Mouse (Mus musculus) embryonic stem cell, embryonic (primary cell): ENCODE results near the gene Tamm41.

ENCODE experiments used
- CTCF ChIA-PET, 4 experiments: fragments of 300-600 bp in 2 of 4; fragments of 350-600 bp in 2 of 4; sonication (Branson Sonifier 250); formaldehyde crosslinking; loops; one replicate each; lab custom pipeline; 2022; ENCODE audit warnings: inconsistent platforms in 2 of 4; lab: Charles Lee
- POLR2A ChIA-PET, 4 experiments: fragments of 300-600 bp in 2 of 4; fragments of 350-600 bp in 2 of 4; sonication (Branson Sonifier 250); formaldehyde crosslinking; loops; one replicate each; lab custom pipeline; 2022; ENCODE audit warnings: antibody characterized with exemption in 4 of 4, inconsistent platforms in 1 of 4; lab: Charles Lee

Tamm41 gene

DNA sequence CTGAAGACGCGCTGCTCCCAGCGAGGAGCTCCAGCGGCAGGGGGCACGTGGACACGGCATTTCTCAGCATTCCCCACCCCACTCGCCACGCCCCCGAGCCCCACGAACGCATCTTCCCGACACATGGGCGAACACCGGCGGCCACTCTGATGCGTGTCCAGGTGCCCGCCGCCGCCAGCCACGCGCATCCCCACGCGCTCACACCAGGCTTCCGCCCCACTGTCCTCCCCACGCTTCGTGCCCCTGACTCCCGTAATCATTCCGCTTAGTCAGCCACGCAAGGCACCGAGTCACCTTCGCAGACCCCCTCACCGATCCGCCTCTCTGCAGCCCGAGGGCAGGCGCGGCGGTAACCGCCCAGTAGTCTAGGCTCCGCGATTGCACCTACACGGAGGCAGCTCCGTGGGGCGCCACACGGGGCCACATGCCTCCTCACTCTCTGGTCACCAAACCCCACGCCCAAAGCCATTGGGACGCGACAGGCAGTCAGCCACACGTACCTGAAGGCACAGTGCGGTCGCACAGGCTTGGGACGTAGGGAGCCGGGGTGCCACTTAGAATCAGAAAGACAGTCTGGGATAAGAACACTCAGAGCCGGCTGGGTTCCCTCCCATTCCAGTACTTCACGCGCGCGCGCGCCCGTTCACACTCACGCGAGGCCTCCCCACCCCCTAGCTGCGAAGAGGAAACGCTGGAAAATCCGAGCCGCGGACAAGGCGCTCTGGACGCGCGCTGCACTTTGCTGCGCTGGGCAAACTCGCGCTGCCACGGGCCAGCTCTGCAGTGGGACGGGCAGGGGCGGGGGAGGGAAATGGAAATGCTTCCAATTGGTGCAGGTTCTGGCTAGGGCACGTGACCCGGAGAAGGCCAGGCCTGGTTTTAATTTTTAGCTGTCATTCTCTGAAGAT is 68.2 kb downstream of the Tamm41 start, which contains the start of gene Vgll4:
Vgll4 (minus strand) TSS at position 782 of the 908 bp plus-strand sequence.
- POLR2A ChIA-PET, result interaction anchor here (0.6 to 8.8 kb wide), 75 partner anchors 10 to 839 kb away, joined by 3 to 113 read pairs (median 4); partner anchors contain the start of gene Rpl32 (in 1 of the 4)

DNA sequence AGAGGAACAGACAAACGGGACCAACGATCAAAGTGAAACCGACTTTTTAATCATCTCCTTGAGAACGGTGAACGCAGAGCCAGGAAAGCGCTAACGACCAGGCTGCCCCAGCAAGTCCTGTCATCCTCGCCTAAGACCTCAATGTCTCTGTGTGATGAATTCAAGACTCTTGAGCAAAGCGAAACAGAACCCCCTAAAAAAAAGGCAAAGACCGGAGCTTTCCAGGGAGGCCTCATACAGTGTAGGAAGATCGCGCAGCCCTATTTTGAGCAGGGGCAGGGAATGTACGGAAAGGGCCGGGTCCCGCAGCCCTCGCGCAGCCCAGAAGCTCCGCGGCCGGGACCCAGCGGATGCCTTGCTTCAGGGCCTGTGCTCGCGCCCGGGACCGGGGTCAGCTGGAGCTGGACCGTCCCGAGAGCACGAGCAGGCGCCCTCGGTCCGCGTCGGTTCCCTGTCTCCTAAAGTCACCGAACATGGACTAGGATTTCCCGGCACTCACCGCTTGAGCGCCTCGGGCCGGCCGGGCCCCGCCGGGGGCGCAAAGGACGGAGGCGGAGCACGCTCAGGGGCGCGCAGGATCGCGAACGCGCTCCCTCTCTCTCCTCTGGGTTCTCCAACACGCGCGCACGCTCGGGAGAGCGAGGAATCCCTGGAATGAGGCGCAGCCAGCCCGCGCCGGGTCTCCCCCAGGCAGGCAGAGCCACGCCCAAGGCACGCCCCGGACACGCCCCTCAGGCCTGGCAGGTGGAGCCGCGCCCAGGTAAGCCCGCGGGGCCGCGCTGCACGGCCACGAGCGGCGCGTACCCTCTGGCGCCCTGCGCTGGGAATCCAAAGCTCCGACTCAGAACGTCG is 69.1 kb downstream of the Tamm41 start:
- POLR2A ChIA-PET, result interaction anchor here (0.6 to 8.8 kb wide), 60 partner anchors 9 to 838 kb away, joined by 3 to 113 read pairs (median 4); no protein-coding TSS in a partner anchor
- CTCF ChIA-PET, result interaction anchor here (0.6 to 4.5 kb wide), 14 partner anchors 12 to 168 kb away, joined by 3 to 67 read pairs (median 4); no protein-coding TSS in a partner anchor

More for the DNA sequence above, 68.2 kb downstream of the Tamm41 start, which contains the start of gene Vgll4:
- CTCF ChIA-PET, result interaction anchor here (0.6 to 4.5 kb wide), 33 partner anchors 11 to 1513 kb away, joined by 3 to 67 read pairs (median 4); no protein-coding TSS in a partner anchor

DNA sequence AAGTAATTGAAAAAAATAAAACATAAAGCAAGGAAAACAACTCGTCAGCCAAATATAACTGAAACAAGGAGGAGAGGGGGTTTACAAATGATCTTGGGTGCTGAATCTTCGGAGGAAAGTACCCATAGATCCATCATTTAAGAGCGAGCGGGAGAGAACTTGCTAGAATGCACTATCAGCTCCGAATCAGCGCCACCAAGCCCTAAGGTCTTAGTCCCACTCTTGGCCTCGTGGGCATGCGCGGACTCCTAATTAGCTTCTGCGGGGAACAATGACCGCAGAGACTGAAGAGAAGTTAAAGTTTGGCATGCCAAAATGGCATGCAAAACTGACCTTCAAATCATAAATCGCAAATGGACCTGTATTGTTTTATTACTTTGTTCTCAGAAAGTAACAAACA is 70.1 kb downstream of the Tamm41 start:
- ChIA-PET POLR2A (interaction anchor here in 3 of 4 experiments (0.7 to 8.8 kb wide), 20 partner anchors 8 to 110 kb away, joined by 3 to 113 read pairs (median 4); no protein-coding TSS in a partner anchor), CTCF (interaction anchor here in 2 of 4 experiments (0.7 to 4.5 kb wide), 2 partner anchors 12 to 38 kb away, joined by 5 to 67 read pairs; no protein-coding TSS in a partner anchor)

DNA sequence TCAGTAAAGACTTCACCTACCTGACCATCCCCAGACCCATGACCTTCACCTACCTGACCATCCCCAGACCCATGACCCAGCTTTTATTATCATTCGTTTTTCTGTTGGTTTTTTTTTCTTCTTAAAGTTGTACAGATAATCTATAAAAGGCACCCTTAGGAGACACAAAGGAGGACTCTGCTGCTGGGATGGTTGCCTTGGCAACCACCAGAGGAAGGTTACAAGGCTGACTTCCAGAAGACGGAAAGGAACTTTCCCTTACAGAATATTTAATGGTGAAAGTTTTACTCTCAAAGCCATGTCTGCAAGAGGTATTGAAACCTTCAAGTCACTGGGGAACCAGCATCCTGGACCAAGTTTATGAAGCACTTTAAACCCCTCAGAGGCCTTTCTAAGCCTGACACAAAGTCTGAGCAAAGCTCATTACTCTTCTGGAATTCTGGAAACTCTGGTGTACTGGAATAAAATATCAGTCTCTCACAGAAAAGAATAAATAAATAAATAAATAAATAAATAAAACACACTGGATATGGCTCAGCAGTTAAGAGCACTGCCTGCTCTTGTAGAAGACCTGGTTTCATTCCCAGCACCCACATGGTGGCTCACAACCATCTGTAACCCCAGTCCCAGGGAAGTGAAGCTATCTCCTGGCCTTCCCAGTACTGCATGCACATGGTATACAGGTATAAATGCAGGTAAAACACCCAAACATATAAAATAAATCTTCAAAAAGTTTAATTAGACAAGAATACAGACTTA is 71.1 kb downstream of the Tamm41 start:
- CTCF ChIA-PET, result interaction anchor here in 2 of 4 experiments (0.7 to 4.5 kb wide), 3 partner anchors 37 to 47 kb away, joined by 3 to 67 read pairs (median 5); no protein-coding TSS in a partner anchor
- POLR2A ChIA-PET, result interaction anchor here in 2 of 4 experiments (0.7 to 8.8 kb wide), 10 partner anchors 10 to 70 kb away, joined by 3 to 113 read pairs (median 4); no protein-coding TSS in a partner anchor

DNA sequence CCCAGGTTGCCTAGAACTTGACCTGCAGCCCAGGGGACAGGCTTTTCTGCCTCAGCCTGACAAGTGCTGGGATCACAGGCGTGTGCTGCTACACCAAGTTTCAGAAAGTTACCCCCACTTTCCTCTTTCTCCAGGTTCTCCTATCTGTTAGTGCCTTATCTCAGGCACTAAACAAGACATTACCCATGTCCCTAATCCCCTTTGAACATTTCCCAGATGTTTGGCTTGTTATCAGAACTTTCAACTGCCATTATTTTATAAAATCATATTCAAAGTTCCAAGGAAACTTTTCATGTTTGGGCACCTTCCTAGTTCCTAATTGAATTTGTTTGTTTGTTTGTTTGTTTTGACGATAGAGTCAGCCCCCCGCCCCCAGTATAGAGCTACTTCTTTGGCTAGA is 71.9 kb downstream of the Tamm41 start:
- CTCF ChIA-PET, result interaction anchor here in 1 of 4 experiments (1.6 kb wide), 1 partner anchor 37 kb away, joined by 5 read pairs; no protein-coding TSS in a partner anchor
- POLR2A ChIA-PET, result interaction anchor here in 2 of 4 experiments (0.7 to 8.8 kb wide), 7 partner anchors 9 to 38 kb away, joined by 3 to 113 read pairs (median 3); no protein-coding TSS in a partner anchor

DNA sequence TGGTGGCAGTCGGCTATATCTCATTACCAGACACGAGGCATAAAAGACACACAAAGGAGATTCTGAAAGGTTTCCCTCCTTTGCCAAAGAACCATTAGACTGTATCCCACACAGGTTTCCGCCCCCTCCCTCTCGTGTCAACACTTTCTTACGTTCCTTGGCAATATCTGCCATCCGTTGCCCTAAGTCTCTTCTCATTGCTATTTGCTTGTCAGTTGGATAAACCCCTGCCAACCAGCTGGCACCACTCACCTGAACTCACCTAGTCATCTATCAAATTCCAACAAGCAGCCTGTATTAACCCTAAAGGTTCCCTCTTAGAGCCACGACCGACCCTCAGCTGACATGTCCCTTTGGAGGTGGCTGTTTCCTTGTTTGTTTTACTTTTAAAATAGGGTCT is 72.3 kb downstream of the Tamm41 start:
- ChIA-PET CTCF (interaction anchor here in 1 of 4 experiments (1.6 kb wide), 1 partner anchor 37 kb away, joined by 5 read pairs; no protein-coding TSS in a partner anchor), POLR2A (interaction anchor here in 2 of 4 experiments (0.9 to 8.8 kb wide), 3 partner anchors 9 to 17 kb away, joined by 3 to 113 read pairs (median 4); no protein-coding TSS in a partner anchor)

DNA sequence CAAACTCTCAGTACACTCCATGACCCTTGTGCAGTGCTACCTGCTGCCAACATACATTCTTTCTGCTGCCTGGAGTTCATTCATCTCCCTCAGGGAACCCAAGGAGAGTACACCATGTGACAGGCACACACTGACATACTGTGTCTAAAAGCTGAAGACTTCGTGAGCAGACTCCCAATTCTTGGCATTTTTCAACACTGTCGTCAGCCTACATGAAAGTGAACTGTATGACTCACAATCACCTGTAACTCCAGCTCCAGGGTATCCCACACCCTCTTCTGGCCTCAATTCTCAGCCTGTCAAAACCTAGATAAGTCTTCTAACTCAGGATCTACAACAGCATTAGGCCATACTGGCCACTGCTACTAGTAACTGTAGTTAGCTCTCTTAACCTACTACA is 73.4 kb downstream of the Tamm41 start:
- ChIA-PET CTCF (interaction anchor here in 1 of 4 experiments (0.6 kb wide), 1 partner anchor 287 kb away, joined by 3 read pairs; no protein-coding TSS in a partner anchor), POLR2A (interaction anchor here in 2 of 4 experiments (0.5 to 8.8 kb wide), 6 partner anchors 8 to 95 kb away, joined by 3 to 113 read pairs (median 3); no protein-coding TSS in a partner anchor)

DNA sequence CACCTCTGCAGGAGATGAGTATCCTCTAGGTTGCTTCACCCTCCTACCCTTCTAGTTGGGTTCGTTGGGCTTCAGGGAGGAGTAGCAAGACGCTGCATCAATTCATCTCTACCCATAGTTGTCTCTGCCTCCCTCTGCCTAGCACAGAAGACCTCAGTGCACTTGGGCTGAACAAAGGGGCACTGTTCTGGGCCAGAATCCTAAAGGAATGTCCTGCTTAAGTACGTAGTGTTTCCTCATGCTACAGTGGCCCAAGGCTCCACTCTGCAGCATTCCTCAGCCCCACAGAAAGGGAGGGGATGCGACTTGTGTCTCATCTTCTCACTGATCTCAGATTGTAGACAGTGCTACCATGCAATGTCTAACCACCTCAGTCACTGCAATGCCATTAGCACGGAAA is 74.0 kb downstream of the Tamm41 start:
- POLR2A ChIA-PET, result interaction anchor here in 2 of 4 experiments (0.9 to 8.8 kb wide), 5 partner anchors 8 to 32 kb away, joined by 3 to 113 read pairs (median 3); no protein-coding TSS in a partner anchor
- CTCF ChIA-PET, result interaction anchor here in 1 of 4 experiments (1.2 kb wide), 1 partner anchor 35 kb away, joined by 3 read pairs; no protein-coding TSS in a partner anchor

DNA sequence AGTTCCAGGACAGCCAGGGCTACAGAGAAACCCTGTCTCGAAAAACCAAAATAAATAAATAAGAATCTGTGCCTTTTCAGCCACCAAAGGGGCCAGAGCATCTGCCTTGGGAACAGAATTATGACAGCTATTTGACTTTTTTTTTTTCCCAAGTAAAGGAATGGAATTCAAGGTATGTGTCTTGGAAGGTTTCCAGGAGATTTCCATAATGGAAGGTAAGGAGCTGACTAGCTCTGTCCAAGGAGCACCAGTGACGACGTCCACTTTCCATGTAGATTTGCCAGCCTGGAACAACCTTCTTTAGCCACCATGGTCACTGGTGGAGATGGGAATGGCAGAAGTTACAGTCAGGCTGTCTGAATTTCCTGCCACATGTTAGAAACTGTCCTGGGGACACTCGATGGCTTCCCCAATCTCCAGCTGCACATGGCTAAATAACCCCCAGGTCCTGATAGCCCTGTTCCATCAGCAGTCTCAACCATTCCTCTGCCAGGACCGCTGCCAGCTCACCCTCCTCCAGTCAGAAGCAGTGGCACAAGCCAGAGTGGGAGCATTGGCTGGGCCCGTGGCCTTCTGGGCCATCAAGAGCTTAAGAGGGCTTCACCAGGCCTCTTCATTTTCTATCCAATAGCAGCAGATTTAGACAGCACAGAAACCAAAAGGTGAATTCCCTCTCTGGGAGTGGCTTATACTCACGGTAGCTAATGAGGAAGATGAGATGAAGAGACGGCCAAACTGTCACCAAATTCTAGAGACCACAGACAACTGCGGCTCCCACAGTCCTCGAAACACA is 76.2 kb downstream of the Tamm41 start:
- ChIA-PET POLR2A (interaction anchor here in 2 of 4 experiments (1.0 to 10.6 kb wide), 7 partner anchors 5 to 170 kb away, joined by 3 to 113 read pairs (median 4); partner anchors contain the start of gene Vgll4 (in 2 of the 2)), CTCF (interaction anchor here in 1 of 4 experiments (0.6 to 0.7 kb wide), 2 partner anchors 24 to 498 kb away, joined by 3 to 4 read pairs; no protein-coding TSS in a partner anchor)

DNA sequence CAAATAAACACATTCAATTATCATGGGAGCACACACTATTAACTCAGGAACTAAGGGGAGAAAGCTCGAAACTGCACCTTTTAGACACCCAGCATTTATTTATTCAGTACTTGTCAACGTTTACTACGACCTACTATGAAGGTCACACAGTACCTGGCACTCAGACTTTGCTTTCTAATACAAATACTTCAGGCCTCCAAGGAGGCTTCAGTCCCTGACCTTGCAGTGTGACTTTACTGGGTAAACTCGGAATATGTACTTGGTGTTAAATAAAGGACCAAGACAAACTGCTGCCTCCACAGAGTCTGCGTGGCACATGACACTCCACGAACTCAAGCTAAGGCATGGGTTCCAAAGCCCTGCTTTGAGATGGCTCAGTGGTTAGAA is 78.7 kb downstream of the Tamm41 start:
- CTCF ChIA-PET, result interaction anchor here in 1 of 4 experiments (1.1 kb wide), 1 partner anchor 30 kb away, joined by 4 read pairs; no protein-coding TSS in a partner anchor
- POLR2A ChIA-PET, result interaction anchor here in 3 of 4 experiments (0.5 to 10.6 kb wide), 5 partner anchors 8 to 22 kb away, joined by 3 to 113 read pairs (median 6); partner anchors contain the start of gene Vgll4 (in 2 of the 3)

DNA sequence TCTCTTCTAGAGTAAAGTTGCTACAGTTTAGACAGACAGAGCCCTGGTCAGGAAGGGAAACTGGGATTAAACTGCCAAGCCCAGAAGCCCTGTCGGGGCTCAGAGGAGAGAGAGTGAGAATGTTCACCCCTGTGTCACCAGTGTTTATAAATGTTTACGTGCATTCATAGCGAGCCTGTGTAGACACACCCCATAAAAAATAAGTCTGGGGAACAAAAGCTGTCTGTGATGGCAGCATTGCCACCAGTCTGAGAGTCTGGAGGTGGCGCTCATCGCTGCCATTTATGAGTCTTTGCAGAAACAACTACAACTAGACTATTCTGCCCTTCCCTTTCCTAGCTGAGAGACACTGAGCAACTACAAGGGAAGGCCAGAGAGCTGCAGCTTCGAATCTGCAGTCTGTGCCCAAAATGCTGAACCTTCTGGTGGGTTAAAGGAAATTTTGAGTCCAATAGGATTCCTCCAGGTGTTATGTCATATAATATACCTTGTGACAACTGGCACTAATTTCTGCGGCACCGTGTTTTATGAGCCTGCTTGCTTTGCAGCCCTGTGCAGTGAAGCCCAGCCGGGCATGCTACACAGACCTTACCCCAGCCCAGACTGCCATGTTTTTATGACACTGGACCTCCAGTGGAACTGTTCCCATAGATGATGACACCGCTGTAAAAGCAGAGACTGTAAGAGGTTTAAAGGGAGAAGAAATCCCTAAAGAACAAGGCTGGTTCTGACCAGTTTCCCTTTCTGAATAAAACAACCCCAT is 79.2 kb downstream of the Tamm41 start:
- CTCF ChIA-PET, result no interaction called here
- POLR2A ChIA-PET, result interaction anchor here in 2 of 4 experiments (0.5 to 10.6 kb wide), 4 partner anchors 8 to 21 kb away, joined by 3 to 113 read pairs (median 18); partner anchors contain the start of gene Vgll4 (in 2 of the 2)

DNA sequence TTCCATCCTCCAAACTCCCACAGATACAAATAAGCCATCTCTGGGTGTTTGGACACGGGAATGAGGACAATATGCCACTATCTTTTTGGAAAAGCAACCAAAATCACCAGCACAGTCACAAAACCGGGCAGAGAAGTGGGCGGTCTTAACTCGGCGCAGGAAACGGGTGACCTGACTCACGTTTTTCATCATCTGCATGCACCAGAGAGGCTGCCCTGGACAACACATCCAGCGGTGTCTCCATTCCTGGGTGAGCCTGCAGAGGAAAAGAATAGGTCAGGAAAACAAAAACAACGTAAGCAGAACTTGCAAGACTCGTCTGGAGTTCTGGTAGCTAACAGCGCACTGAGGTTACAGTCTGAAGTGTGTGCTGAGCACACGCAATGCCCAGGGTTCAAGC is 79.9 kb downstream of the Tamm41 start:
- POLR2A ChIA-PET, result interaction anchor here in 2 of 4 experiments (1.8 to 10.6 kb wide), 3 partner anchors 9 to 12 kb away, joined by 3 to 113 read pairs (median 29); partner anchors contain the start of gene Vgll4 (in 2 of the 2)

DNA sequence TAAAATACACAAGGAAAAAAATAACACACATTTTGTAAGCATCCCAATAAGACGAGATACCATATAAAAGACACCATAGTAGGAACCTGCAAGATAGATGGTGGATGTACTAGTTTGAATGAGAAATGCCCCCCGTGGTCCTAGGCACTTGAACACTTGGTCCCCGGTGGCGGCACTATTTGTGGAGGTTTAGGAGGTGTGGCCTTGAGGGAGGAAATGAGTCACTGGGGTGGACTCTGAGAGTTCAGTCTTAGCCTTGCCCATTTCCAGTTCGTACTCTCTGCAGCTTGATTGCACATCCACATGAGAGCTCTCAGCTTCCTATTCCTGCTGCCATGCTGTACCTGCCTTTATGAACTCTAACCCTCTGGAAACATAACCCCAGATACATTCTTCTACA is 83.2 kb downstream of the Tamm41 start:
- ChIA-PET CTCF (interaction anchor here in 1 of 4 experiments (1.4 kb wide), 1 partner anchor 27 kb away, joined by 4 read pairs; no protein-coding TSS in a partner anchor), POLR2A (interaction anchor here in 2 of 4 experiments (0.7 to 10.6 kb wide), 2 partner anchors 12 to 41 kb away, joined by 5 to 113 read pairs; partner anchors contain the start of gene Vgll4 (in 1 of the 2))

More for the DNA sequence above, 79.9 kb downstream of the Tamm41 start:
- CTCF ChIA-PET, result no interaction called here
